ENCODE assay signal across 9 mouse cellular contexts in the genomic region with DNA sequence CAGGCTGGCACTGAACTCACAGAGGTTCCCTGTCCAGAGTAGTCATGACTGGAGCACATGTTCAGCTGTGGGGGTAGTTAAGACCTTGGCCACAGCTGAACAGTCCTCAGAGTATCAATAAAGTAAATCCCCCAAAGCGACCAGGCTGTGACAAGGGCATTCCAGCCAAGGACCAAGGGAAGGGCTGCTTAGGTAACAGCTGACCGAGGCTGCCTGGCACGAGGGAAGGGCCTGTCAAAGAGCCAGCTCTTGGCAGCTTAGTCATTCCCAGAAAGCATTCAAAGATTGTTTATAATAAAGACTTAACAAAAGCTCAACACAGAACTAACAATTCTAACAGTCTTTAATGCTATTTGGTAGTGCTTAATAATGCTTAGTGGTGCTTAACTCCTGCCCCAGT. TPM values are rescaled to one million over a fixed set of nuclear protein-coding genes. Genes with fewer than 3 reads are reported as not detected.
DNase-seq lines count a peak whose midpoint lies in the region.
"Had no signal": no experiment of that assay in that cellular context is flagged by ENCODE, and none has a peak within 500 bp of the region (broad histone marks: within the 10 kb centered on the region; RNA-seq: fewer than 3 reads in every experiment).

No protein-coding gene starts in this region.

- DNase-seq in kidney, adult 18-20 months = peak; percentile 50
- no peak for DNase-seq in kidney, postnatal 4 days
- peak; percentile 89 for DNase-seq in adrenal gland, adult 2 months
- DNase-seq in kidney, adult 9 months = peak; percentile 38
- DNase-seq in ovary, postnatal 14 days (ENCODE audit: low spot score) = peak; percentile 27
- no peak for DNase-seq in right cerebral cortex, postnatal 14 days
- no peak for DNase-seq in embryo, embryonic 9.5 days (ENCODE audit: extremely low spot score)
- DNase-seq: layer of hippocampus, adult 9-11 months; thymus, adult 18-20 months had no signal

RNA-seq across cellular contexts. Expression of gene Zfp90, which starts 22.7 kb away (rescaled TPM):
- total RNA-seq in adrenal gland, adult 2 months (2021) = 1 to 10 TPM; 3.1 to 6.8 TPM
- 0.68 and 1.2 TPM in 2 replicates for polyA plus RNA-seq in adrenal gland, adult 2 months (2012; rRNA removed)

Comparison
In these comparisons a context has a peak if more than half of its experiments do, and no peak if none do; other contexts are left out.
1. DNase-seq: peak in kidney, adult 18-20 months (single experiment), adrenal gland, adult 2 months (single experiment), kidney, adult 9 months (single experiment) and ovary, postnatal 14 days (single experiment); none in kidney, postnatal 4 days (0 of 2), right cerebral cortex, postnatal 14 days (single experiment) and embryo, embryonic 9.5 days (single experiment).